Mouse (Mus musculus) small intestine, adult 2 months (tissue): Measurements from ENCODE around the gene Srxn1.

Source experiments
- CTCF ChIP-seq: fragments of 200-500 bp; IDR thresholded peaks from 2 replicates; pipeline ENCODE4 v1.5.1; 2012; ENCODE audit warnings: low read depth, mild to moderate bottlenecking, control low read depth, inconsistent platforms, low read length, moderate library complexity, mixed read lengths; ENCODE audit not compliant: insufficient replicate concordance, insufficient read length; ENCODE audit errors: extremely low read depth
- POLR2A ChIP-seq: fragments of 200-500 bp; IDR thresholded peaks from 2 replicates; pipeline ENCODE4 v1.6.1; 2012; ENCODE audit warnings: low read depth, mild to moderate bottlenecking, control low read depth, inconsistent platforms, low read length, moderate library complexity

GRCm38 (mm10) chr2:152111311-152111710 is 6.0 kb downstream of the Srxn1 start:
- TF ChIP-seq CTCF: no peak
- no peak for TF ChIP-seq POLR2A
